Mouse (Mus musculus) C2C12 (cell line): ENCODE data around the gene Nfix.

Experiments
- CTCF ChIP-seq: IDR thresholded peaks from one replicate; pipeline ENCODE4 v1.5.1; 2011; ENCODE audit not compliant: control insufficient read depth, insufficient read depth, insufficient read length
- MAX ChIP-seq: IDR thresholded peaks from one replicate; pipeline ENCODE4 v1.6.1; 2011; ENCODE audit warnings: mild to moderate bottlenecking, control low read depth
- MYOD1 ChIP-seq: IDR thresholded peaks from one replicate; pipeline ENCODE4 v1.6.1; 2011; ENCODE audit warnings: low read depth; ENCODE audit not compliant: control insufficient read depth, insufficient read length
- MYOG ChIP-seq: IDR thresholded peaks from one replicate; pipeline ENCODE4 v1.6.1; 2011; ENCODE audit not compliant: control insufficient read depth, insufficient read length; ENCODE audit errors: extremely low read depth
- USF1 ChIP-seq: IDR thresholded peaks from one replicate; pipeline ENCODE4 v1.6.1; 2011; ENCODE audit warnings: low read depth, mild to moderate bottlenecking, control low read depth, moderate library complexity

DNA sequence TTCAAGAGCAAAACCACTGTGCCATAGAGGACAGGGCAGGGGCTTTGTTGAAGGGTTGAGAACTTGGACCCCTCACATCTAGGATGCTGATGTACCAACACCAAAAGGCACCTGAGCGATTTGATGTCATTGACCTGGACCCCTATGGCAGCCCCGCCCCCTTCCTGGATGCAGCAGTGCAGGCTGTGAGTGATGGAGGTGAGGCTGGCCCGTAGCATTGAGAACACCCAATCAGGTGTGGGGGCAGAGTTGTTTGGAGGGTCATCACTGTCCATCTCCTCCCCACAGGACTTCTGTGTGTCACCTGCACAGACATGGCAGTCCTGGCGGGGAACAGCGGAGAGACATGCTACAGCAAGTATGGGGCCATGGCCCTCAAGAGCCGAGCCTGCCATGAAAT is 105.0 kb downstream of the Nfix start:
- TF ChIP-seq CTCF, result no peak
- TF ChIP-seq MYOG, result no peak
- TF ChIP-seq USF1, result no peak
- no peak for TF ChIP-seq MYOD1
- no peak for TF ChIP-seq MAX
